Mouse (Mus musculus) heart, postnatal 10 days (tissue): ENCODE results near the gene Gtf2b. TPM values are rescaled to one million over a fixed set of nuclear protein-coding genes. Genes with fewer than 3 reads are reported as not detected.

Source experiments
- DNase-seq, 2 experiments: peaks; one replicate each; pipeline ENCODE4 v3.0.0; 2021
- intact Hi-C: fragments of 180-260 bp; cut with DNase I; formaldehyde crosslinking; loops from one replicate; pipeline ENCODE4 v1.15.1; 2025
- total RNA-seq, 2 experiments: library from RNA; stranded (reverse); gene quantifications; 2 replicates each; pipeline ENCODE4 v1.2.3; 2021

Gtf2b gene
- total RNA-seq, 2 experiments from 2014 or later, result 28.3 to 29.5 TPM

- DNase-seq, result no peak
- intact Hi-C loops, result no loop called here
These were observed 30.7 kb downstream of the Gtf2b start for GRCm38 (mm10) chr3:142795587-142795986.

- peak in 1 of 2 experiments; percentile 25 for DNase-seq
- intact Hi-C loops, result loop anchor here (10.0 kb wide), 1 partner anchor 113 kb away; no protein-coding TSS in a partner anchor
These were observed 46.7 kb downstream of the Gtf2b start for GRCm38 (mm10) chr3:142811582-142811981.

- intact Hi-C loops, result loop anchor here (10.0 kb wide), 1 partner anchor 107 kb away; no protein-coding TSS in a partner anchor
- DNase-seq, result no peak
These were observed 52.7 kb downstream of the Gtf2b start for GRCm38 (mm10) chr3:142817506-142817905.

GRCm38 (mm10) chr3:142823606-142824005 is 58.8 kb downstream of the Gtf2b start:
- intact Hi-C loops, result no loop called here
- DNase-seq, result no peak

GRCm38 (mm10) chr3:142826449-142827146 is 61.8 kb downstream of the Gtf2b start:
- intact Hi-C loops, result no loop called here
- no peak for DNase-seq

GRCm38 (mm10) chr3:142832910-142833309 is 68.1 kb downstream of the Gtf2b start:
- no peak for DNase-seq
- intact Hi-C loops, result no loop called here

Other genes starting within 250 kb of the Gtf2b start
- 10 to 100 TPM in 1 of 2 experiments, 1 to 10 TPM in 1; 7.1 to 10.5 TPM for gene Gbp7, start 234.7 kb upstream of the Gtf2b start, total RNA-seq
- 10 to 100 TPM in 1 of 2 experiments, 1 to 10 TPM in 1; 9.2 to 12.2 TPM for gene Gbp3, start 205.0 kb upstream of the Gtf2b start, total RNA-seq
- under 1 TPM; 0.12 TPM for gene Gbp2b, start 170.2 kb upstream of the Gtf2b start, total RNA-seq
- 1 to 10 TPM; 7.3 to 9.5 TPM for gene Gbp2, start 144.4 kb upstream of the Gtf2b start, total RNA-seq
- gene Kyat3, start 64.0 kb upstream of the Gtf2b start, total RNA-seq, result 1 to 10 TPM; 3.8 to 6.1 TPM
- 10 to 100 TPM; 47.5 to 53.7 TPM for gene Pkn2, start 117.0 kb downstream of the Gtf2b start, total RNA-seq